Mouse (Mus musculus) v-Abl transformed pro-B cells (cell line): ENCODE results near the gene Helt.

Source experiments
- in situ Hi-C, 2 experiments: fragments of 400-800 bp; cut with MboI; formaldehyde crosslinking; loops; one replicate each; pipeline ENCODE4 v1.15.1; 2025; ENCODE audit not compliant: unreplicated experiment in 2 of 2

Helt gene

DNA sequence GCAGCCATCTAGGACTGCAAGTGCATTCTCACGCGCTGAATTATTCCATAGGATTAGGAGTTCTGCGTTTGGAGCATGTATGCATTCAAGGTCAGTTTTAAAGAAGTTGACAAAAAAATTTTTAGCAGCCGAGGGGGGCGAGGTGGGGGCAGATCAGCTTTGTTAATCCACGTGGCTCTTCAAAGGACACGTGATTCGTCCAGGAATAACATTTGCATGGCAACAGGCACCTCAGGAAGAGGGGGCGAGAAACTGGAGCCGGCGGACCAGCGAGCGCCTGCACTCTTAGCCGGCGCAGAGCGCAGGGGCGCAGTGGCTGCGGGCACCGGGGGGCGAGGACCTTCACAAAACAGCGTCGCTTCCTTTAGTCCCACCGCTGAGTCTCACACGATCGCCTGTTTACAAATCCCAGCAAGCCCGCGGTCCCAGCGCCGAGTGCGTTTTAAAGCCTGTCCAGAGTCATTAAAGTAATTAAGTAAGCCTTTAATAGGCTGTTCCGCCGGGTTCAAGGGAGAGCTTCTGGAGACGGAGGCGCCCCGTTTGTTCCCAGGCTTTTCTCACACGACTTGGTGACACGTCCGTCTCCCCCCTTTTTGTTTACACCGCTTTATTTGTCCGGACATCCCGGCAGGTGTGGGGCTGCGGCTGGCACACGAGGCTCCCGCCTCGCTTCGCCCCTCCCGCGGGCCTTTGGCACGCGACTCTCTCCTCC lies at the start of gene Helt:
Gene Helt, minus strand, starts transcription at position 491 of the 712 bp plus-strand sequence.
- in situ Hi-C loops = no loop called here

DNA sequence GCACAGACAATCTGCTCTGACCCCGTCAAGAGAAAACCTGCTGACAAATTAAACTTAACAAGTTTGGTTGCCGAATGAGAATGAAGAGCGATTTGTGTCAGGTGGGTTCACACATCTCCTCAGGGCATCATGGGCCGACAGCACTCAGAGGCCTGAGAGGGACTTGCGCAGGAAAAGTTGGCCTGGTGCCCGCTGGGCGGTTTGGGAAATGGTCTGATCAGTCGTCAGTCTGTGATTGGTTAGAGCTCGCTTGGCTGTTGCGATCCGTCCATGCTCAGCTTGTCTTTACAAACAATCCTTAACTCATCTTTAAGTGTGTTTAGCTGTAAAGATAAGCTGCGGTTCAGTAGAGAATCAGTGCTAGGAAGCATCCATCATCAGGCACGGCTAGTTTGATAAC lies 47.8 kb upstream of the Helt start:
- in situ Hi-C loops = no loop called here

DNA sequence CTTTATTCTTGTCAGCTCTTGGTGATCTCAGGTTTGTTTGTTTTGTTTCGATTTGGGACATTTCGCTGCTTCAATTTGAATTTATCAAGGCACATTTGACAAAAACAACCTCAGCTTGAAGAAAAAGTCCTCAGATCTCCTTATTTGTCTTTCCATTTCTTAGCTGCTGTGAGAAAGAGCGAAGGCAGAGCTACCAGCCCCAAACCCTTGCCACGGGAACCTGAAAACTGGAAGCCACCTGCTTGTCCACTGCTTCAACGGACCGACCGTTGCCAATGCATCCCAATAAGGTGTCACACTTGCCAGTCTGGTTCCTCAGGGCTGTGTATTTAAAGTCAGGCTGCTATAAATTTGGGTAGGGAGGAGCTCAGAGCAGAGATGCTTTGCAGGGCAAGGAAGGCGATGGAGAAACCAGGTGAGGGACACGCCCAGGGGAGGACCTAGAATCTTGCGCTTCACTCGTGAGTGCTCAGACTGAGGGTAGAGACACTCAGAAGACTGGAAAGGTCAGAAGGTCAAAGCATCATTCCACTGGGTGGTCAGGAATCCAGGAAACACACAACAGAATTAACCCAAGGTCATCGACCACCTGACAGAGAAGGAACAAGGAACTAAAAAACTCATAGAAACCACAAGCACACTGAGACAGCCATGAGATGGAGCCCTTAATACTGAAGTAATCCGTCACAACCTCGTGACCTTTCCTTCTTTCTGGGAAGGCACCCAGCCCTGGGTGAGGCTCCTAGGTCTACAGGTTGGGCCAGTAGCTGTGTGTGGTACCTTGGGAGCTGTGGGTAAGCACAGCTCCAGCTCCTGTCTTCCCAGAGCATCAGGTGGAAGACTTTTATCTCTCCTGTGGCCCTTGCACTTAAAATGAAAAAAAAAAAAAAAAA lies 46.2 kb upstream of the Helt start:
- in situ Hi-C loops = no loop called here

DNA sequence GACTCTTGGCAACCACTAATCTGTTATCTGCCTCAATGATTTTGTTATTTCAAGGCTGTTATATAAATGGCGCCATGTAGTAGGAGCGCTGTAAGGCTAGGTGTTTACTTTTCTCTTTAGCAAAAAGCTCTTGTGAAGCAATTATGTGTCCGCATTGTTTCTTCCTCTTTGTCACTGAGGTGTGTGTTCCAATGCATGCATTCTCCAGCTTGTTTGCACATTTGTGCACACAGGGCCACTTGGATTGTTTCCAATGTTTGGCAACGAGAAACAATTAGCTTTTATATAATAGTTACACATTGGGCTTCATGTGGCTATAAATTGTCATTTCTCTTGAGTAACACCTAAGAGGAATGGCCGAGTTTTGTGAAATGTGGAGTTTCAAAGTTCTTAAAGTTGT lies 44.8 kb upstream of the Helt start:
- in situ Hi-C loops = no loop called here

DNA sequence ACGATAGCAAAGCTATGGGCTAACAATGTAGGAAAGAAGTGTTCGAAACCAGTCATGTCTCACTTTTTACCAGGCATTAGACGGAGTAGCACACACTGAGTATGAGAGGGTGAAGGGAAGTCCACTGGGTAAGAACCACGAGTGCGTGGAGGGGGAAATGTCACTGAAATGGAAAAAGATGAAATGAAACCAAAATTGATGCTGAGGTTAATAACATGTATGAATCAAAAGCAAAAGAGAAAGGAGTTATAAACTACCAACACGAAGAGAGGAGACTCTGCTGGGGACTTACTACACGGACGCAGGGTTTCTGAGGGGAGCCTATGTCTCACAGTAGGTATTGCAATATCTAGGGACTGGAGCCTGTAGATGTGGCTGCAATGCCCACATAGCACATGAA lies 41.9 kb upstream of the Helt start:
- in situ Hi-C loops = no loop called here

DNA sequence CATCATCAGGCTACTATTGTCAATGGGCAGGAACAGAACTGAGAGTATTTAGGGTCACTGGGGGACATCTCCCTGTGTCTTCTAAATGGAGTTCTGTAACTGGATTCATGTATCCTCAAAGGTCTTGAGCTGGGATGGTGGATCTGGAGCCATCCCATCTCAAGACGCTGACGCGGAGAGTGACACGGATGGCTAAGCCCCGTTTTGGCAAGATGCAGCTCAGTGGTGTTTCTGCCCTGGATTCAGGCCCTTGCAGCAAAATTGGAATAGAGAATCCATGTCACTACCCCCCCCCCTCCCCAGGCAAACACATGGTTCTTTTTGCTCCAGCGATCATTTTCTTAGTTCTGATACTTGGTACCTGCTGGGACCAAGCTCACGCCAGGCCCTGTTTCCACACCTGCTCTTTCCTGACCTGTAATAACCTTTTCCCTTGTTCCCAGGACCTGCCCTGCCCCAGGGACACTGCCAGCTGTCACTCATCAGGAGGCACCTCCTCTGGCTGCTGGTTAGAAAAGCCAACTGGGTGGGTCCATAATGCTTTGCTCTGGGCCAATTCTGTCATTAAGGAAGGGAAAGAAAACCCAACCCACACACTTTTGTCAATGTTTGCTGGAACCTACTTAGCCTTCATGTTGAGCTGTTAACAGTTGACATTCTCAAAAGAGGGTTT lies 38.1 kb upstream of the Helt start:
- in situ Hi-C loops = no loop called here

DNA sequence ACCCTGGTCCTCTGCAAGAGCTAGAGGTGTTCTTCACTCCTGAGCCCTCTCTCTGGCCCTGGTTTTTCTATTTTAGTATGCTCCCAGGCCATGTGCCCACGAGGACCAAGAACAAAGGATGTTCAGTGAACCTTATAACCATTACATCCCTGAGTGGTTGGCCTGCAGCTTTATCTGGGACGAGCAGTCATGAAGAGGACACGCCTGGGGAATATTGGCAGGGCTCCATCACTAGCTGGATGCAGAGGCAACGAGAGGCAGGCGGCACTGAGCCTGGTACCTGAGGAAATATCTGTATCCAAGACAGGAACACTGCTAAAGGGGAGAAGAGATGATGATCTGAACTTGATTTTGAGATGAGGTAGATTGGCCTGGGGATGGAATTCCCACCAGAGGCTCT lies 37.3 kb upstream of the Helt start:
- in situ Hi-C loops = no loop called here

DNA sequence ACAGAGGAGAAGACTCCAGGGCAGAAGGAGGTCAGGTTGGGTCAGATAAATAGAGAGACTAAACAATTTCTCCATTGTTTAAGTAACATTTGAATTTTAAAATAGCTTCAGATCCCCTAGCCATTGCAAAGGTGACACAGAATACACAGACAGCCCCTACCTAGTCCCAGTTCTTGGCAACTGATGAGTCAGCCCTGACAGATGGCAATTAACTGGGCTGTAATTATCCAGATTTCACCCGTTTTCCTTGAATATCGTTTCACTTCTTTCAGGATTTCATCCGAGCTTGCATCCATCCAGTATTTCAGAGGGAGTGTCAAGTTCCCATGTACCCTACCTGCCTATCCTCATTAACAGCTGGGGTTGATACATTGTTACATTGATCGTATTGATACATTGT lies 34.9 kb upstream of the Helt start:
- in situ Hi-C loops = no loop called here

DNA sequence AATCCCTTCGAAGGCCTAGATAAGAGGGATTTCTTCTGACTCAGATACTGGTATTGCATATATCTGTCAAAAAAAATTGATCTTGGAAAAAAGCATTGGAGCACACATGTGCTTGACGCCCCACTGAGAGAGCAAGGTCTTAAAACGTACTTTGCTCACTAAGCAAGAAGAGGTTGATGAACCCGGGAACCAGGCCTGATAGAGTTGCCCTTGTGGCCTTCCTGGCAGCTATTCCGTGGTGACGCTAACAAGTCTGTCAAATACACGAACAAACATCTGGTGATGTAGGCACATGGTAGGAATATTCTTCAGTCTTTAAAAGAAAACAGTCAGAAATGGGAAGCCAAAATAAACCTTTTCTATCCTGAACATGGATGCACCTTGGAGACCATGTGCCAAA lies 32.8 kb upstream of the Helt start:
- in situ Hi-C loops = no loop called here

DNA sequence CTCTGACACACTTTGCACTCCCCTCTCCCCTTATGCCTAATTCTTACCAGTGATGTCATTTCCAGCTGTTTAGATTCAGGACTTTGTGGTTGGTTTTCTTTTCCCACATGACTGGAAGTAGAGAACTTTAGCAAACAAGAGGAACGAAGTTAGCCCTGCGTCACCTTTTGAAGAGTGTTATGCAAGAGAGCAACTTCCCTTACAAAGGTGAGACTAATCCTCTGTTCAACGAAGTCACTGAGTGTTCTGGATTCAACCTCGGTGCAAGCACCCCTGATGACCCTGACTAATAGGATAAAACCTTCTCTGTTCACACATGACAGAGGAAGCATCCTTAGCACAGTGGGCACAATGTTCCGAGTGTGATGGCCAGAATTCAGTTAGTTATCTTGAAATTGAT lies 32.2 kb upstream of the Helt start:
- in situ Hi-C loops = no loop called here

DNA sequence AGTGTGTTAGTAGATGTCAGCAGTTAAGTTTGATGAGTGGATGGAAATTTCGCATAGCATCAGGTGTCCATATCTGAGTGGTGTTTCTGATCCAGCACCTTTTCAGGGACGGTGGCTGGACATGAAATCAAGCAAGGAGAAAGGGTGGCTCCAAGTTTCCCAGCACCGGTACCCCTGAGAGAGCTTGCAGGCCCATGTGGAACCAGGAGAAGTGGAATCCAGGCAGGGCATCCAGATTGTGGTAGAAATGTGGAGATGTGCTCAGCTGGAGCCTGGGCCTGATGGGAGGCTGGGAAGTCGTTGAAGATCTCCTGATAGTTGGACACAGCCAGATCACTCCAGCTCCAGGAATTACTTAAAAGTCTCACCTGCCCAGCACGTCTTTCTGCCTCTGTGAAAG lies 30.2 kb upstream of the Helt start:
- in situ Hi-C loops = loop anchor here (25.0 kb wide), 4 partner anchors 338 to 1038 kb away; no protein-coding TSS in a partner anchor

DNA sequence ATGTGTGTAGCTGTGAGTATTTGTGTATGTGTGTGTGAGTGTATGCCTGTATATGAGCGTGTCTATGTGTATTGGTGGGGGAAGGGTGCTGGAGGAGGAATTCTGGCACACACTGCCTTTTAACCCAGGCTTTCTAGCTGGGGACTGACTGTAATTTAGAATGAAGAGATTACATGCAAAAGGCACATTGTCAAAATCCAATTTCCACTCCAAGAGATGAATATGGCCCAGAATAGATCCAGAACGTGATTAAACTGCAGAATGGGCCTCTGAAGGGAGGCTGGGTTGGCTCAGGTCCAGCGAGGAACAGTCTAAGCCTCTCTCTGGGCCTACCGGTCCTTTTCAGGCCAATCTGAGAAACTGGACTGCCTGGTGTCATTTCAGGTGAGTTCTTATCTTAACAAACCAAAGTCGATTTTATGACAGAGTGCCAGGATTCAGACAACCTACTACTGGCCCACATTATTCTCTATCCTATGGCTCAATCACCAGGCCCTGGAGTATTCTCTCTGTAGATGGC lies 29.3 kb upstream of the Helt start:
- in situ Hi-C loops = loop anchor here (25.0 kb wide), 4 partner anchors 339 to 1039 kb away; no protein-coding TSS in a partner anchor

DNA sequence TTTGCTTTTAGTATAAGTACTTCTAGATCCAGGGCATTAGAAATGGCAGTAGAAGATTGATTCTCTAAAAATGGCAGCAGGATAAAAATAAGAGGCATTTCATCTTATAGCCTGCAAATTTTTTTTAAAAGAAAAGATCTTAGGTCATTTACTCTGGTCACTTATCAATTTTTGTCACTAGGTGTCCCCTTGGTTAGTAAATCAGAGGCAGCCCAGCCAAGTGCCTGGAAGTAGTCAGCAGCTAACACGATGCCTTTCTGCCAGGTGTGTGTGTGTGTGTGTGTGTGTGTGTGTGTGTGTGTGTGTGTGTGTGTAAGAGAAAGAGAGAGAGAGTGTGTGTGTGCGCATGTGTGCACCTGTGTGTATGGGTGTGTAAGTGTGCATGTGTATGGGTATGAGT lies 28.4 kb upstream of the Helt start:
- in situ Hi-C loops = loop anchor here (25.0 kb wide), 4 partner anchors 339 to 1039 kb away; no protein-coding TSS in a partner anchor

DNA sequence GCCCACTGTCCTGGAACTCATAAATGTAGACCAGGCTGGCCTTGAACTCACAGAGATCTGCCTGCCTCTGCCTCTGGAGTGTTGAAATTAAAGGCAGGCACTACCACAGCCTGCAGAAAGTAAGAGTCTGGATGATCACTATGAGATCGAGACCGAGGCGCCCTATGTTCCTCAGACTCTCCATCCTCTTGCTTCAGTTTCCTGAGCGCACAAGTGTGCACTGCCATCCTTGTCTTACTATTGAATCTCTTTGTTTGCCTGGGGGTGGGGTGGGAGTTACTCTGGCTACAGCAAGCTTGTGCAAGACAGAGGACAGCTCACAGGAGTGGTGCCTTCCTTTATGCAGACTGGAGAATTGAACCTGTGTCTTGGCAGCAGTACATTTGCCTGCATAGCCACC lies 27.9 kb upstream of the Helt start:
- in situ Hi-C loops = loop anchor here (25.0 kb wide), 4 partner anchors 340 to 1040 kb away; no protein-coding TSS in a partner anchor

DNA sequence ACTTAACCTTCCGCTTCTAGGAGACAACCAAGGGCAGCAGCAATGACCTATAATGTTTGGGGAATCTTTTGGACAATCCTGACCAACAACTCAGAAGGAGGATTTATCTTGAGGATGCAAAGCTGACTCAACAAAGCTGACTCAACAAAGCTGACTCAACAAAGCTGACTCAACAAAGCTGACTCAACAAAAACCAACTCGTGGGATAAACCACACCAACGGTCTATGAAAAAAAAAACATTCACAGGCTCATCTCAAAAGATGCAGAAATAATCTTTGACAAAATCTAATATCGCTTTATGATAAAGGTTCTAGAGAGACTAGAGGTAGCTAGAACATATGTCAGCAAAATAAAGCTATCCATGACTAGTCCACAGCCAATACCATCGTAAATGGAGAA lies 24.3 kb upstream of the Helt start:
- in situ Hi-C loops = loop anchor here (25.0 kb wide), 4 partner anchors 343 to 1043 kb away; no protein-coding TSS in a partner anchor

DNA sequence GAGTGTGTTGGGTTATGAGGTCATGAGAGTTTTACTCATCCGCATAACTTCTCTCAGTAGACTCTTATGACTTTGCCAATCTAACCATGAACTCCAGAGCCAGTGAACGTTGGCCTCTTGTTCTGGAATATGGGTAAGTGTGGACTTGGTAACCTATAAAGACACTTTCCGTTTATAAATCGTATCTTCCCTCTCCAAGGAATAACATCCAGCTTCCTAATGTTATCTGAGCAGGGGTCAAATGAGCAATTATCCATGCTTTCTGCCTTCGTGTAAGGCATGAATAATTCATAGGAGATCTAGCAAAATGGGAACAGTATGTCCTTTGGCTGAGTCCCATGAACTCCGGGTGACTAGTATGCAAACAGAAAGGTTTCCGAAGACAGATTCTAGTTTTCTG lies 22.7 kb upstream of the Helt start:
- in situ Hi-C loops = loop anchor here (25.0 kb wide), 4 partner anchors 345 to 1045 kb away; no protein-coding TSS in a partner anchor

DNA sequence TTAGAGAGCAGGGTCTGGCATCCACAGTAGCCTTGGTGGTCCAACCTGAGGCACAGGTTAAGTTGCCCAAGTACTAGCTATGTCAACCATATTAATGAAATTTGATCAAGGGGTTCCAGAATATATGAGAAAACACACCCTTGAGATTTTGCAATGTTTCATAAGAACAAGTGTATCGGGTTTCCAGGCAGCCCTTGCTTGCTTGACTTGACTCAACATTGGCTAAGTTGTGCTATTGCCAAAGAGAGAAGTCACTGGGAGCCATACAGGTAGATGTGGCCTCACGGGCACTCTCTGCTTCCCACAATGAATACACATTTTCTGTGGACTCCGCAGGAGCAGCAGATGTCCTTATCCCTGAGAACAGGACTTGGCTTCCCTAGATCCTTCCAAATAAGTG lies 19.3 kb upstream of the Helt start:
- in situ Hi-C loops = loop anchor here (5.0 to 25.0 kb wide), 7 partner anchors 234 to 1059 kb away; no protein-coding TSS in a partner anchor

DNA sequence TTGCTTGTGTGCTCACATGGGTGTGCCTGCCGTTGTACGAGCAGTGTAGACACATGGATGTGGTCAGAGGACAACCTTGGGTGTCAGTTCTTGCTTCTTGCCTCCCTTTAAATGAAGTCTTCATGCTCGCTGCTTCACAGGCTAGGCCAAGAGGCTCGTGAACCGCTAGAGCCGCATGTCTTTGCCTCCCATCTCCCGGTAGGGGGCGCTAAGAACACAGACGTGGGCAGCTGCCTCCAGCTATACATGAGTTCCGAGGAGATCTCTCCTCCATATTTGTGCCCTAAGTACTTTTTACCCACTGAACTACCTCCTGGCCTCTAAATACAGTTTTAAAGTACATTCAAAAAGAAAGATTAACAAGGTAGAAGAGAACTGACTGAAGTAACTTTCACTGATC lies 16.7 kb upstream of the Helt start:
- in situ Hi-C loops = loop anchor here (5.0 to 25.0 kb wide), 7 partner anchors 236 to 1061 kb away; no protein-coding TSS in a partner anchor

DNA sequence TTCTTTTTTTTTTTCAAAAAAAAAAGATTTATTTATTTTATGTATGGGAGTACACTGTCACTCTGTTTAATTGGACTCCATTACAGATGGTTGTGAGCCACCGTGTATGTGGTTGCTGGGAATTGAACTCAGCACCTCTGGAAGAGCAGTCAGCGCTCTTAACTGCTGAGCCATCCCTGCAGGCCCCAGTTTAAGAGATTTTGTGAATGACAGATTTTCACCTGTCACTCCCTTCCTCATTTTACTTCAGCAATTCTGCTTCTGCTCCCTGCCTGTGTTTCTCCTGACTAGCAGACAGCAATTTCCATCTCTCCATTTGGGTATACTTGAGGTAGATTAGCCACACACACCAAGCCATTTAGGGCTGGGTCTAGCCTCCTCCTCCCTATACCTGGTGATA lies 13.7 kb upstream of the Helt start:
- in situ Hi-C loops = loop anchor here (5.0 to 25.0 kb wide), 6 partner anchors 66 to 1054 kb away; no protein-coding TSS in a partner anchor

DNA sequence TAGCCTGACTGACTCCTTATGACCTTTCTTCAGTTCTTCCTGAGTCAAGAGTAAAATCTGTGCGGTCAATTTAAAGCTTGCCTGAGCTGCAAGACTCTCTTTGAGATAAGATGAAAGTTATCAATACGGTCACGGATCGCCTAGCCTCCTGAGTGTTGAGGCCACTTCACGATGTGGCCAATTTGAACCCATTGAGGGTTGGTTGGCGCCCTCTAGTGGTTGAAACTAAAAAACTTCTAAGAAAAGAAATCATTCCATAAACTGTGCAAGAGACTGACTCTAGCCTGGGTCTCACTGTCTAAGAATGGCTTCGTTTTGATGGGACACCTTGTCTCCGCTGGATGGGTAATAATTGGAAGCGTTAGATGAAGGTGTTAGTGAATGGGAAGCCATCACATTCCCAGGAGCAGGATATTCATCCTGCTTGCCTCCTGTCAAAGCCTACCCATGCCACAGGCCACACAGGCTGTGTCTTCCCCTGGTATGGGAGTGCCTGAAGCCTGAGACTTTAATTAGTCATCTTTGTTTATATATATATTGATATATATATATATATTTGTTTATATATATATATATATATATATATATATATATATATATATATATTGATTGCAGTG lies 11.4 kb upstream of the Helt start:
- in situ Hi-C loops = loop anchor here (5.0 to 25.0 kb wide), 6 partner anchors 64 to 1056 kb away; no protein-coding TSS in a partner anchor
